Mouse (Mus musculus) midbrain, postnatal 0 days (tissue): Measurements from ENCODE around the gene Srrm3. TPM values are rescaled to one million over a fixed set of nuclear protein-coding genes. Genes with fewer than 3 reads are reported as not detected.

ENCODE experiments used
- ATAC-seq: fragments of 200-750 bp; cut with Nextera tagmentation; 2 replicates; pipeline ENCODE4 v1.8.0; 2017; ENCODE audit warnings: moderate number of reproducible peaks, mild to moderate bottlenecking, moderate TSS enrichment, moderate library complexity; ENCODE audit not compliant: low FRiP score
- DNase-seq: peaks from one replicate; pipeline ENCODE4 v3.0.0-alpha.2; 2015; ENCODE audit warnings: low spot score
- H3K27ac ChIP-seq: fragments of 300-500 bp; sonication (generic); 2 replicates; pipeline ENCODE4 v1.5.1; 2014; ENCODE audit warnings: low read depth, mild to moderate bottlenecking, low read length, mixed read lengths
- H3K27me3 ChIP-seq: fragments of 300-500 bp; sonication (generic); 2 replicates; pipeline ENCODE4 v1.6.1; 2014; ENCODE audit warnings: low read length, control low read depth, mixed read lengths; ENCODE audit not compliant: insufficient read depth
- H3K36me3 ChIP-seq: fragments of 300-500 bp; sonication (generic); 2 replicates; pipeline ENCODE4 v1.6.1; 2014; ENCODE audit warnings: low read length, control low read depth, mixed read lengths; ENCODE audit not compliant: insufficient read depth
- H3K4me1 ChIP-seq: fragments of 300-500 bp; sonication (generic); 2 replicates; pipeline ENCODE4 v1.6.1; 2014; ENCODE audit warnings: mild to moderate bottlenecking, control low read depth, antibody characterized with exemption, low read length, mixed read lengths; ENCODE audit not compliant: insufficient read depth
- H3K4me2 ChIP-seq: fragments of 300-500 bp; sonication (generic); 2 replicates; pipeline ENCODE4 v1.6.1; 2014; ENCODE audit warnings: low read depth, mild to moderate bottlenecking, low read length, mixed read lengths; ENCODE audit not compliant: poor library complexity, severe bottlenecking
- H3K4me3 ChIP-seq: fragments of 300-500 bp; sonication (generic); 2 replicates; pipeline ENCODE4 v1.5.1; 2014; ENCODE audit warnings: low read depth, mild to moderate bottlenecking, low read length, moderate library complexity
- H3K9ac ChIP-seq: fragments of 300-500 bp; sonication (generic); replicated peaks from 2 replicates; pipeline ENCODE4 v1.6.1; 2014; ENCODE audit warnings: mild to moderate bottlenecking, low read length, moderate library complexity, mixed read lengths; ENCODE audit not compliant: poor library complexity, severe bottlenecking
- H3K9me3 ChIP-seq: fragments of 300-500 bp; sonication (generic); 2 replicates; pipeline ENCODE4 v1.6.1; 2016; ENCODE audit warnings: low read length, control low read depth
- CTCF ChIP-seq: IDR thresholded peaks from 2 replicates; pipeline ENCODE4 v1.5.1; 2016; ENCODE audit warnings: antibody characterized with exemption, mild to moderate bottlenecking
- WGBS: fragments of 180-500 bp; shearing (Covaris S2); extraction: QIAGEN DNeasy Blood & Tissue Kit; methylation state at CpG from one replicate; pipeline ENCODE4 v1.1.7; 2014; 5-methylcytosine and 5-hydroxymethylcytosine counted together
- polyA plus RNA-seq: library from polyadenylated mRNA; unstranded; fragments of >200 nt; fragmentation: Nextera tagmentation; extraction: Ambion mirVana; gene quantifications from 2 replicates; pipeline ENCODE4 v1.2.1, GENCODE M21; 2015
- total RNA-seq: library from RNA; depleted of rRNA; stranded (reverse); fragments of >200 nt; gene quantifications from 2 replicates; pipeline ENCODE4 v1.2.3, GENCODE M21; 2014

Srrm3 gene
- total and polyA plus RNA-seq, 2 experiments from 2014 or later, result 58.8 to 123 TPM

DNA sequence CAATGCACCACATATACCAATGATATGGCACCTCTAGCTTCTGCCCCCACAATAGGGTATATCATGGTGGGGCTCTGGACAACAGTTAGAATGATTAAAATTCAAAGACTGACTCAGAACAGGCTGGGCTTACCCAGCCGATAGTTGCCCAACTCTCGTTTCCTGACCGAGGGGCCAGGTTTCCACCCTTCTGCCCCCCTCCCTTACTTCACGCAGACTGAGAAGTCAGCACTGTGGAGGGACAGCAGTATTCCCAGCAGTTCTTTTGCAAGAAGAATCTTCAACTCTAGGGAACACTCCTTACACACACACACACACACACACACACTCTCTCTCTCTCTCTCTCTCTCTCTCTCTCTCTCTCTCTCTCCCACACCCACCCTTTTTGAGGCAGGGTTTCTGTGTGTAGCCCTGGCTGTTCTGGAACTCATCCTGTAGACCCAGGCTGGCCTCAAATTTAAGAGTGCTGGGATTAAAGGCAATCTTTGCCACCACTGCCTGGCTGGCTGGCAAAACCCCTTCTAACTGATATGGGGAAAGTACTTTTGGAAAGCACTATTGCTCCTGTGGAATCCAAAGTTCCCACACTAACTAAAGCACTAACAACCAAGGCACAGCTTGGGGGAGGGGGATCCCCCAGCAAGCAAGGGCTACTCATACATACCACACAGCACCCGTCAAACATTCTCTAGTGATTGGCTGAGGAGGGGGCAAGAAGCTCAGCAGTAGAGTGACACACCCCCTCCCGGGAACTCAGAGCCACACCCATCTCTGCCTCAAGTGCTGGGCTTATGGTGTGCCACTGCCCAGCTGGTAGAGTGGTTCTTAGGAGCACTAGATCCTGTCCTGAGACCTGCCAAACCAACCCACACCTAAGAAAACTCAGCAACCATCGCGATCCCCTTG lies 98.9 kb downstream of the Srrm3 start:
- no peaks in the 10 kb centered on the region for H3K9me3 ChIP-seq
- peaks cover 21% of the 10 kb centered on the region for H3K36me3 ChIP-seq
- ATAC-seq (no peak), DNase-seq (no peak)
- no peaks in the 10 kb centered on the region; the same call in 1 of the 2 replicates for H3K4me1 ChIP-seq
- TF ChIP-seq CTCF, result no peak
- H3K9ac ChIP-seq, result no peak overlapping the region
- H3K4me3 ChIP-seq, result no peak overlapping the region
- H3K4me2 ChIP-seq, result no peak overlapping the region
- H3K27me3 ChIP-seq, result no peaks in the 10 kb centered on the region
- peak overlapping the region; percentile 12; the same call in 1 of the 2 replicates for H3K27ac ChIP-seq
- WGBS, result 60% methylated on average over 8 of the region's 8 CpGs

GRCm38 (mm10) chr5:135906846-135907245 lies 100.2 kb downstream of the Srrm3 start:
- no peaks in the 10 kb centered on the region; the same call in 1 of the 2 replicates for H3K4me1 ChIP-seq
- no peaks in the 10 kb centered on the region for H3K9me3 ChIP-seq
- no peak for TF ChIP-seq CTCF
- H3K9ac ChIP-seq, result no peak overlapping the region
- H3K4me2 ChIP-seq, result no peak overlapping the region
- ATAC-seq, result no peak
- H3K27me3 ChIP-seq, result no peaks in the 10 kb centered on the region
- peaks cover 29% of the 10 kb centered on the region for H3K36me3 ChIP-seq
- H3K27ac ChIP-seq, result 0 out of 2 replicates have a peak overlapping the region, but pooled peaks have one; percentile 43
- H3K4me3 ChIP-seq, result no peak overlapping the region
- no peak for DNase-seq
- WGBS, result 72% methylated on average over 4 of the region's 4 CpGs

- H3K27ac ChIP-seq, result no peak overlapping the region
- TF ChIP-seq CTCF, result no peak
- no peak overlapping the region for H3K9ac ChIP-seq
- DNase-seq (no peak), ATAC-seq (no peak)
- H3K36me3 ChIP-seq, result peaks cover 29% of the 10 kb centered on the region
- no peaks in the 10 kb centered on the region for H3K9me3 ChIP-seq
- no peak overlapping the region for H3K4me3 ChIP-seq
- H3K4me2 ChIP-seq, result no peak overlapping the region
- no peaks in the 10 kb centered on the region; the same call in 1 of the 2 replicates for H3K4me1 ChIP-seq
- H3K27me3 ChIP-seq, result no peaks in the 10 kb centered on the region
- 86% methylated on average over 13 of the region's 13 CpGs for WGBS
Measured at GRCm38 (mm10) chr5:135907256-135907655, 100.6 kb downstream of the Srrm3 start.

DNA sequence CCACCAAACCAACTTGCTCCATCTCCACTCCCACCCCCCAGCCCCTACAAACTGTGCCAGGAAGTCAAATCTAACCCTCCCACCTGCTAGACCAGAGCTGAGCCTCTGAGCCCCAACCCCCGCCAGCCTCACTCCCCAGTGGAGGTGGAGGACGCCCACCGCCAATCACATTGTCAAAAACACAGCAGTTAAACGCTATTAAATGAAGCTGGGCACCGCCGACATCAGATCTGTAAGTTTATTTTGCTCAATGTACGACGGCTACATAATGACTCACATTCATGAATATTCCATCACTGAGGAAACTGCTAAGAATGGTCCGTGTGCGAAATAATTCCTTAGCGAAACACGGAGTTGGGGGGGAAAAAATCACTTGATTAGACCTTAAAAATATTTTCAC lies 101.5 kb downstream of the Srrm3 start:
- H3K36me3 ChIP-seq, result peaks cover 29% of the 10 kb centered on the region
- H3K4me3 ChIP-seq, result no peak overlapping the region
- TF ChIP-seq CTCF, result no peak
- no peaks in the 10 kb centered on the region for H3K27me3 ChIP-seq
- WGBS, result 57% methylated on average over 12 of the region's 12 CpGs
- no peak overlapping the region for H3K9ac ChIP-seq
- no peaks in the 10 kb centered on the region for H3K9me3 ChIP-seq
- no peak overlapping the region for H3K4me2 ChIP-seq
- no peaks in the 10 kb centered on the region; the same call in 1 of the 2 replicates for H3K4me1 ChIP-seq
- no peak for DNase-seq
- H3K27ac ChIP-seq, result no peak overlapping the region
- no peak for ATAC-seq

DNA sequence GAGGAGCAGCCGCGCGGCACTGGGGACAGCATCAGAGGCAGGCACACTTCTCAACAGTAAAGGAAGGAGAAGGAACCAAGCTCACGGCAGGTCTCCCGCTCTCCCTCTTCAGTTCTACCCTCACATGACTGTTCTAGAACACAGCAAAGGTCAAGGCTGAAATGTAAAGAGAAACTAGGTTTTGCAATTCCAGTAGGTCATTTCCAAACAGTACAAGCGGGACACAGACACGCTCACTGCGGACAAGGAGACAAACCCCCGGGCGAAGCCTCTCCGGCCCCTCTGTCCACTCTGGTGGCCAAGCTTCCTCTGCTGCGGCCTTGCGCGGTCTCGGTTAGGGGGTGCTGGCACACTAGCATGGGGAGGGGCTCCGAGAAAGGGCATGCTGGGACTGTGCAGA lies 102.3 kb downstream of the Srrm3 start:
- TF ChIP-seq CTCF, result no peak
- Histone ChIP-seq H3K4me3 (no peak overlapping the region), H3K27ac (no peak overlapping the region), H3K27me3 (no peaks in the 10 kb centered on the region), H3K4me2 (no peak overlapping the region), H3K9me3 (no peaks in the 10 kb centered on the region), H3K36me3 (peaks cover 29% of the 10 kb centered on the region), H3K4me1 (no peaks in the 10 kb centered on the region; the same call in 1 of the 2 replicates), H3K9ac (no peak overlapping the region)
- ATAC-seq, result no peak
- WGBS, result 93% methylated on average over 16 of the region's 16 CpGs
- DNase-seq, result no peak

DNA sequence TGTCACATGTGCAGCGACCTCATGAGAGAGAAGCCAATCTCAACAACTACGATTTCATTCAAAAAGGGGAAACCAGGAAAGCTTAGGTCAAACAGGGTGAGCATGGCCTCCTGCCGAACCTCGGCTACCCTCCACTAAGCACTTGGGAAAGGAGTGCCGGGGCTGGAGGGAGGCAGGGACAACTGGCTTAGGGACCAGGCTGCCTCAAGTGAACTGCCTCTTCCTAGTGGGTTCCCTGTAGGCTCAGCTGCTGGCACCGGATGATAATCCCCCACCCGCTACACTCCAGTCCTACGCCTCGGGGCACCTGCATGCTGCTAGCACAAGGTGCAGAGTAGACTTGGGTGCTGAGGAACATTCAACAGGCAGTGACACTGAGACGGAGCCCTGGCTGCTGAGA lies 103.0 kb downstream of the Srrm3 start:
- Histone ChIP-seq H3K27me3 (no peaks in the 10 kb centered on the region), H3K4me1 (no peaks in the 10 kb centered on the region; the same call in 1 of the 2 replicates), H3K4me3 (no peak overlapping the region), H3K9ac (no peak overlapping the region), H3K36me3 (peaks cover 29% of the 10 kb centered on the region), H3K27ac (no peak overlapping the region), H3K4me2 (no peak overlapping the region), H3K9me3 (no peaks in the 10 kb centered on the region)
- ATAC-seq, result no peak
- WGBS, result 86% methylated on average over 10 of the region's 10 CpGs
- no peak for TF ChIP-seq CTCF
- no peak for DNase-seq
